Mouse (Mus musculus) ES-E14 (cell line): ENCODE results near the gene Alg2.

Source experiments
- CHD2 ChIP-seq: IDR thresholded peaks from 2 replicates; pipeline ENCODE4 v1.6.1; 2014; ENCODE audit warnings: mild to moderate bottlenecking, low read depth, low read length, inconsistent platforms
- HCFC1 ChIP-seq: IDR thresholded peaks from 2 replicates; pipeline ENCODE4 v1.6.1; 2012; ENCODE audit warnings: low read length, inconsistent platforms, borderline replicate concordance; ENCODE audit not compliant: insufficient read depth
- ZNF384 ChIP-seq: IDR thresholded peaks from 2 replicates; pipeline ENCODE4 v1.6.1; 2012; ENCODE audit warnings: low read depth, low read length, inconsistent platforms

DNA sequence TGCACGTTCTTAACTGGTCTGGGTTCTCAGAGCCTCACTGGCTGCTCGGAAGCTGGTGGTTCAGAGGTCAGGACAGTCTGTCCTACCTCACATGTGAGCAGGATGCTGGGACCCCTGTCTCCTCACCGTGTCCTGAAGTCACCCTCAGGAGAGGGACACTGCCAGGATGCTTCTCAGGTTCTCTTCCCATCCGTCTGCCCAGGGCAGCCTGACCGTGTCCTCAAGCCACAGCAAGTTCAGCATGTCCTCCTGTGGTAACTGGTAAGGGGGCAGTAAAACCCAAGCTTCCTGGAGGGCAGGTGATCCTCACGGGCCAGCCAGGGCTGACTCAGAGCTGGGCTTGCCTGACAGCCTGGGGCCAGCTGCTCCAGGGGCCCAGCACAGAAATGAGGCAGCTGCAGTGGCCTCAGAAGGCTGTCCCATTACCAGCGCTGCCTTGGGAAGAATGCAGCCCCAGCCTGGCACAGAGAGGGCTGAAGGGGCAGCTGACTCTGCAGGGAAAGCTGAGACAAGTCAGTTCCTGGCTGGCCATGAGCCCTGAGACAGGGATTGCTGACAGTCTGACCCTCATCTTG, 23.8 kb upstream of the Alg2 start:
- TF ChIP-seq CHD2 = no peak
- TF ChIP-seq HCFC1 = no peak
- no peak for TF ChIP-seq ZNF384
